Mouse (Mus musculus) hindbrain, postnatal 0 days (tissue): ENCODE results near the gene Hebp1. TPM values are rescaled to one million over a fixed set of nuclear protein-coding genes. Genes with fewer than 3 reads are reported as not detected.

ENCODE experiments used
- ATAC-seq: fragments of 200-750 bp; cut with Nextera tagmentation; 2 replicates; pipeline ENCODE4 v1.8.0; 2017; ENCODE audit warnings: mild to moderate bottlenecking, moderate TSS enrichment, moderate library complexity
- DNase-seq: peaks from one replicate; pipeline ENCODE4 v3.0.0-alpha.2; 2015; ENCODE audit warnings: low spot score
- H3K27ac ChIP-seq: fragments of 300-500 bp; sonication (generic); 2 replicates; pipeline ENCODE4 v1.5.1; 2014; ENCODE audit warnings: mild to moderate bottlenecking
- H3K27me3 ChIP-seq: fragments of 300-500 bp; sonication (generic); 2 replicates; pipeline ENCODE4 v1.6.1; 2014; ENCODE audit warnings: low read length, mixed read lengths; ENCODE audit not compliant: insufficient read depth
- H3K36me3 ChIP-seq: fragments of 300-500 bp; sonication (generic); 2 replicates; pipeline ENCODE4 v1.6.1; 2014; ENCODE audit warnings: low read length, mixed read lengths; ENCODE audit not compliant: insufficient read depth
- H3K4me1 ChIP-seq: fragments of 300-500 bp; sonication (generic); 2 replicates; pipeline ENCODE4 v1.6.1; 2014; ENCODE audit warnings: antibody characterized with exemption, low read length, mixed read lengths; ENCODE audit not compliant: insufficient read depth
- H3K4me2 ChIP-seq: fragments of 300-500 bp; sonication (generic); 2 replicates; pipeline ENCODE4 v1.6.1; 2014; ENCODE audit warnings: low read depth, mild to moderate bottlenecking, low read length, moderate library complexity, mixed read lengths
- H3K4me3 ChIP-seq: fragments of 300-500 bp; sonication (generic); 2 replicates; pipeline ENCODE4 v1.5.1; 2014; ENCODE audit warnings: low read length
- H3K9ac ChIP-seq: fragments of 300-500 bp; sonication (generic); replicated peaks from 2 replicates; pipeline ENCODE4 v1.6.1; 2014; ENCODE audit warnings: mild to moderate bottlenecking, low read length, moderate library complexity, mixed read lengths
- H3K9me3 ChIP-seq: fragments of 300-500 bp; sonication (generic); 2 replicates; pipeline ENCODE4 v1.6.1; 2016; ENCODE audit warnings: low read length, mixed read lengths
- CTCF ChIP-seq: IDR thresholded peaks from 2 replicates; pipeline ENCODE4 v1.5.1; 2016; ENCODE audit warnings: antibody characterized with exemption, control low read depth, low read depth
- WGBS: fragments of 180-500 bp; shearing (Covaris S2); extraction: QIAGEN DNeasy Blood & Tissue Kit; methylation state at CpG from one replicate; pipeline ENCODE4 v1.1.7; 2014; 5-methylcytosine and 5-hydroxymethylcytosine counted together
- polyA plus RNA-seq: library from polyadenylated mRNA; unstranded; fragments of >200 nt; fragmentation: Nextera tagmentation; extraction: Ambion mirVana; gene quantifications from 2 replicates; pipeline ENCODE4 v1.2.1, GENCODE M21; 2015
- total RNA-seq: library from RNA; depleted of rRNA; stranded (reverse); fragments of >200 nt; gene quantifications from 2 replicates; pipeline ENCODE4 v1.2.3, GENCODE M21; 2014

Hebp1 gene
- total and polyA plus RNA-seq, 2 experiments from 2014 or later = 5.7 to 13.2 TPM

- DNase-seq (no peak), ATAC-seq (no peak)
- Histone ChIP-seq H3K9ac (no peak overlapping the region), H3K27ac (no peak overlapping the region), H3K27me3 (no peaks in the 10 kb centered on the region), H3K9me3 (no peaks in the 10 kb centered on the region), H3K4me2 (no peak overlapping the region), H3K4me1 (no peaks in the 10 kb centered on the region), H3K36me3 (no peaks in the 10 kb centered on the region), H3K4me3 (no peak overlapping the region)
- 94% methylated on average over 1 of the region's 1 CpGs for WGBS
- TF ChIP-seq CTCF = no peak
Observed at GRCm38 (mm10) chr6:135191906-135192305, 5.9 kb downstream of the Hebp1 start.

GRCm38 (mm10) chr6:135190122-135190521 lies 7.7 kb downstream of the Hebp1 start:
- H3K27me3 ChIP-seq = no peaks in the 10 kb centered on the region
- peak; percentile 76; the same call in 1 of the 2 replicates for ATAC-seq

GRCm38 (mm10) chr6:135188629-135189028 lies 9.2 kb downstream of the Hebp1 start:
- Histone ChIP-seq H3K9me3 (no peaks in the 10 kb centered on the region), H3K9ac (no peak overlapping the region), H3K27ac (no peak overlapping the region), H3K36me3 (no peaks in the 10 kb centered on the region), H3K27me3 (no peaks in the 10 kb centered on the region), H3K4me3 (no peak overlapping the region), H3K4me2 (no peak overlapping the region), H3K4me1 (no peaks in the 10 kb centered on the region)
- DNase-seq = no peak
- TF ChIP-seq CTCF = no peak
- no peak for ATAC-seq
- WGBS = 79% methylated on average over 4 of the region's 4 CpGs

More at GRCm38 (mm10) chr6:135190122-135190521, 7.7 kb downstream of the Hebp1 start:
- Histone ChIP-seq H3K4me1 (no peaks in the 10 kb centered on the region), H3K9me3 (no peaks in the 10 kb centered on the region), H3K36me3 (no peaks in the 10 kb centered on the region), H3K4me2 (no peak overlapping the region), H3K9ac (no peak overlapping the region), H3K27ac (no peak overlapping the region; the same call in 1 of the 2 replicates), H3K4me3 (no peak overlapping the region)
- DNase-seq = no peak
- TF ChIP-seq CTCF = no peak
- WGBS = 52% methylated on average over 6 of the region's 6 CpGs

GRCm38 (mm10) chr6:135187076-135187917 lies 10.5 kb downstream of the Hebp1 start:
- H3K4me1 ChIP-seq = no peaks in the 10 kb centered on the region
- no peak for TF ChIP-seq CTCF
- DNase-seq (no peak), ATAC-seq (no peak)
- H3K36me3 ChIP-seq = no peaks in the 10 kb centered on the region
- WGBS = 62% methylated on average over 10 of the region's 10 CpGs
- H3K9ac ChIP-seq = no peak overlapping the region
- H3K4me3 ChIP-seq = no peak overlapping the region
- no peaks in the 10 kb centered on the region for H3K27me3 ChIP-seq
- H3K27ac ChIP-seq = no peak overlapping the region
- no peak overlapping the region for H3K4me2 ChIP-seq
- no peaks in the 10 kb centered on the region for H3K9me3 ChIP-seq

GRCm38 (mm10) chr6:135183961-135184360 lies 13.9 kb downstream of the Hebp1 start:
- H3K4me3 ChIP-seq = no peak overlapping the region
- WGBS = 55% methylated on average over 8 of the region's 8 CpGs
- H3K9ac ChIP-seq = no peak overlapping the region
- H3K4me2 ChIP-seq = no peak overlapping the region
- ATAC-seq (no peak), DNase-seq (no peak)
- 0 out of 2 replicates have a peak, but pooled peaks have one; percentile 8 for TF ChIP-seq CTCF
- no peak overlapping the region for H3K27ac ChIP-seq
- H3K27me3 ChIP-seq = no peaks in the 10 kb centered on the region
- H3K4me1 ChIP-seq = no peaks in the 10 kb centered on the region
- H3K36me3 ChIP-seq = no peaks in the 10 kb centered on the region
- no peaks in the 10 kb centered on the region for H3K9me3 ChIP-seq

GRCm38 (mm10) chr6:135182925-135183324 lies 14.9 kb downstream of the Hebp1 start:
- H3K27me3 ChIP-seq = no peaks in the 10 kb centered on the region
- no peaks in the 10 kb centered on the region for H3K36me3 ChIP-seq
- no peak overlapping the region for H3K27ac ChIP-seq
- no peak; the same call in 1 of the 2 replicates for TF ChIP-seq CTCF
- H3K4me1 ChIP-seq = no peaks in the 10 kb centered on the region
- ATAC-seq (no peak), DNase-seq (no peak)
- H3K9ac ChIP-seq = no peak overlapping the region
- no peak overlapping the region for H3K4me2 ChIP-seq
- no peaks in the 10 kb centered on the region for H3K9me3 ChIP-seq
- H3K4me3 ChIP-seq = no peak overlapping the region
- 58% methylated on average over 4 of the region's 5 CpGs for WGBS

GRCm38 (mm10) chr6:135178599-135178998 lies 19.2 kb downstream of the Hebp1 start:
- Histone ChIP-seq H3K4me2 (no peak overlapping the region), H3K4me1 (no peaks in the 10 kb centered on the region), H3K36me3 (no peaks in the 10 kb centered on the region), H3K4me3 (no peak overlapping the region), H3K9me3 (no peaks in the 10 kb centered on the region), H3K9ac (no peak overlapping the region), H3K27ac (no peak overlapping the region), H3K27me3 (no peaks in the 10 kb centered on the region)
- no peak for ATAC-seq
- DNase-seq = no peak
- TF ChIP-seq CTCF = no peak
- WGBS = 64% methylated on average over 3 of the region's 3 CpGs
